Mouse (Mus musculus): ENCODE data around the gene Cabp1. TPM values are rescaled to one million over a fixed set of nuclear protein-coding genes. Genes with fewer than 3 reads are reported as not detected.

The Cabp1 gene
- polyA plus RNA-seq, 1 experiment from 2014 or later = 1.2 TPM

DNA sequence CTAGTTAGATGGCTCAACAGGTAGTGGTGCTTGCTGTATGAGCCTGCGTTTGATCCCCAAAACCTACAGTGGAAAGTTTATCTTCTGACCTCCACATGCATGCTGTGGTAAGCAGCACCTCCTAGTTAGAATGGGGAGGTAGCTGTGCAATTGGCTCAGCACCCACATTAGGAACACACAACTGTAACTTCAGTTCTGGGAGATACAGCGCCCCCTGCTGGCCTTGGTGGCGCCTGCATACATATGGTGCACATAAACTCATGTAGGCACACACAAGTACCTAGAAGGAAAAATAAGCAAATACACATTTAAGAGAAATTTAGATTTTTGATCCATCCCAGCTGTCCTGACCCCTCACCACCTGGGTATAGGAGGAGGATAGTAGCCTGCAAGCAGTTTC is 28.3 kb upstream of the Cabp1 start:
- Histone ChIP-seq H3K4me3 (replicated peaks; ENCODE audit: low read depth, low read length) (no peak overlapping the region), H3K27me3 (ENCODE audit: insufficient read depth, low read length) (no peaks in the 10 kb centered on the region), H3K9me3 (replicated peaks; ENCODE audit: low read length) (no peaks in the 10 kb centered on the region), H3K9ac (ENCODE audit: low read depth, low read length) (no peak overlapping the region), H3K4me1 (replicated peaks; ENCODE audit: insufficient read depth, low read length) (no peaks in the 10 kb centered on the region), H3K36me3 (ENCODE audit: insufficient read depth, low read length) (no peaks in the 10 kb centered on the region), H3K27ac (no peak overlapping the region), H3K4me2 (ENCODE audit: low read length) (no peak overlapping the region)
- TF ChIP-seq CTCF (IDR thresholded peaks at IDR 0.05; ENCODE audit: low read depth) = peak; percentile 34; the same call in 1 of the 2 replicates
- no peak for DNase-seq (ENCODE audit: low spot score)
- WGBS = 86% methylated on average over 3 of the region's 3 CpGs
- ATAC-seq (replicated peaks; ENCODE audit: low FRiP score, low read depth) = no peak

DNA sequence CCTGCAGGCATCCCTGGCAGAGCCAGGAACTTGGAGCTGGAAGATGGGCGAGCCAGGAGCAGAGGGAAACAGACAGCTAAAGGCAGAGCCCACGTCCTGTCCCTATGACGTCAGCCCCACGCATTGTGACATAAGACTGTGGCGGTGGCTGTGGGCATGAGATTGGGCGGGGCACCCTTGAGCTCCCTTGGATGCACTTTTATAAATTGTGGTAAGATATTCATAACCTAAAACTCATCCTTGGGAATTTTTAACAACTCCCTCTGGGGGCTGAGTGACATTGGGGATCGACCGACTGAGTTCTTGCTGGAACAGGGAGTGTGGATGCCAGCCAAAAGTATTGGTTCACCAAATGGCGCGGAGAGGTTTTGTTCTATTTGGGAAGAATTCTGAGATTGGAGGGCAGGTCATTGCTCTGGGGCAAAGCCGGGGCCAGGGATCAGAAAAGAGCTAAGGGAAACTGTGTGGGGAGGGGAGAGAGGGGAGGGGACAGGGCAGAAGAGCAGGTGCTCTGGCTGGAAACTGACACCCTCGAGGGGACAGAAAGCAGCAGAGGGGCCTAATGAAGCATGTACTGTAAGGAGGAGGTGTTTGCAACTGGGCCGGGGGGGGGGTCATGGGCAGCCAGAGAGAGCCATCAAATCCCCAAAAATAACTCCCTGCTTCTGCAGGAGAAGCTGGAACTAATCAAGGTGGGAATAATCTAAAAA is 26.9 kb upstream of the Cabp1 start:
- H3K4me3 ChIP-seq (replicated peaks; ENCODE audit: low read depth, low read length) = no peak overlapping the region
- ATAC-seq (replicated peaks; ENCODE audit: low FRiP score, low read depth) = no peak

DNA sequence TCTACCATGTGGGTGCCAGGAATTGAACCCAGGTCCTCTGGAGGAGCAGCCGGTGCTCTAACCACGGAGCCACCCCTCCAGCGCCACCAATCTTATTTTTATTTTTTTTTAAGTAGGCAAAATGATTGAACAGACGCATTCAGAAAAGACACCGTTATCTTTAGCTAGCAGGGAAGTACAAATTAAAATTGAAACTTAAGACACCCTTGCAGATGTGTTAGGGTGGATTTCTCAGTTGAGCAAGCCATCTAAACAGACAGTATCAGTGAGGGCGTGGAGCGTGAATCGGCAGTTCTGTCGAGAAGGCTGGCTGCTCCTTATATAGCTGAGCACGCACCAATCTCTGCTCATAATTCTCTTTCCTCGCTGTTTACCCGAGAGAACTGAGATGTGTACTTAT is 23.8 kb upstream of the Cabp1 start:
- H3K36me3 ChIP-seq (ENCODE audit: insufficient read depth, low read length) = no peaks in the 10 kb centered on the region
- no peak for ATAC-seq (replicated peaks; ENCODE audit: low FRiP score, low read depth)
- H3K27ac ChIP-seq = no peak overlapping the region
- DNase-seq (ENCODE audit: low spot score) = no peak
- no peak overlapping the region for H3K9ac ChIP-seq (ENCODE audit: low read depth, low read length)
- H3K27me3 ChIP-seq (ENCODE audit: insufficient read depth, low read length) = no peaks in the 10 kb centered on the region
- H3K4me1 ChIP-seq (replicated peaks; ENCODE audit: insufficient read depth, low read length) = no peaks in the 10 kb centered on the region
- TF ChIP-seq CTCF (IDR thresholded peaks at IDR 0.05; ENCODE audit: low read depth) = no peak
- no peaks in the 10 kb centered on the region for H3K9me3 ChIP-seq (replicated peaks; ENCODE audit: low read length)
- H3K4me2 ChIP-seq (ENCODE audit: low read length) = no peak overlapping the region
- H3K4me3 ChIP-seq (replicated peaks; ENCODE audit: low read depth, low read length) = no peak overlapping the region
- 75% methylated on average over 12 of the region's 12 CpGs for WGBS

More for the DNA sequence above, 26.9 kb upstream of the Cabp1 start:
- no peaks in the 10 kb centered on the region for H3K9me3 ChIP-seq (replicated peaks; ENCODE audit: low read length)
- H3K9ac ChIP-seq (ENCODE audit: low read depth, low read length) = no peak overlapping the region
- no peak overlapping the region for H3K4me2 ChIP-seq (ENCODE audit: low read length)
- H3K4me1 ChIP-seq (replicated peaks; ENCODE audit: insufficient read depth, low read length) = no peaks in the 10 kb centered on the region
- TF ChIP-seq CTCF (IDR thresholded peaks at IDR 0.05; ENCODE audit: low read depth) = no peak
- peak; percentile 50 for DNase-seq (ENCODE audit: low spot score)
- H3K27ac ChIP-seq = no peak overlapping the region
- WGBS = 29% methylated on average over 13 of the region's 13 CpGs
- H3K36me3 ChIP-seq (ENCODE audit: insufficient read depth, low read length) = no peaks in the 10 kb centered on the region
- H3K27me3 ChIP-seq (ENCODE audit: insufficient read depth, low read length) = no peaks in the 10 kb centered on the region

DNA sequence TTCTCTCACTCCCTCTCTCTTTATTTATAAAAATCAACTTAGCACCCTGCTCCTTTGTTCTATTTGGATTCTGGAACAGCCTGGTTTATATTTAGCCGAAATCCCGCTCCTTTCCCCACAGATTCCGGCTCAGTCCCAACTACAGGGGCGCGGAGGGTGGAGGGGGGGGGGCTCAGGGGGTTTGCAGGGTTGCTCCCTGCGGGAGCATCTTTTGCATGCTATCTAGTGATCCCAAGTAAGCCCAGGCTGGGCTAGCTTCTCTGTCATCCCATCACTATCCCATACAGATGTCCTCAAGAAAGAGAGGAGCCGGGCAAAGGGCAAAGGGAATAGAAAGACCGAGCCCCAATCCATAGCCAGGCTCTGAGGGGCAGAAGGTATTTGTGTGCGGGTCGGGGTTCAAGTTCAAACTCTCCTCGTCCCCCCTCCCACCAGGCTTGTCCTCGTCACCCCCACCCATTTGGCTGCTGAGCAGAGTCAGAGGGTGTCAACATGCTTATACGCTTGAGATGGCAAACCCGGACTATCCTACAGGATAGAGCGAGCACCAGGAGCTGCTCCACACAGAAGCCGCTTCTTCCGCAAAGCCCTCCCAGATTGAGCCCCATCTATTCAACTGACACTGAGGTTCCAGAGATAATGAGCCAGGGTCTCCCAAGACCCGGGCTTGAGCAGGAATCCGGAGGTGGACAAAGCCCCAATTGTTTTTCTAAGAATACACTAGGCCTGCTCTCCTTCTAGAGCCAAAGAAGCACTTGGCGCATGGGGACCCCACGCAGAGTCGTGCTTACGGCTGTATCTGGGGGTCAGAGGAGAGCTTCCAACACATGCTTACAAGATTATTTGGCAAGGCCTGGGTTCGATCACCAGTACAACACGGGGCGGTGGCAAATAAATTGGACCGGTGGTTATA is 21.3 kb upstream of the Cabp1 start:
- ATAC-seq (replicated peaks; ENCODE audit: low FRiP score, low read depth) = no peak
- H3K27ac ChIP-seq = no peak overlapping the region
- peak overlapping the region; percentile 28; the same call in 1 of the 2 replicates for H3K4me3 ChIP-seq (replicated peaks; ENCODE audit: low read depth, low read length)
- no peak for DNase-seq (ENCODE audit: low spot score)
- H3K4me1 ChIP-seq (replicated peaks; ENCODE audit: insufficient read depth, low read length) = no peaks in the 10 kb centered on the region
- H3K9ac ChIP-seq (ENCODE audit: low read depth, low read length) = peak overlapping the region; percentile 28; the same call in 1 of the 2 replicates
- 32% methylated on average over 27 of the region's 27 CpGs for WGBS
- H3K9me3 ChIP-seq (replicated peaks; ENCODE audit: low read length) = no peaks in the 10 kb centered on the region
- peak overlapping the region; percentile 69 for H3K4me2 ChIP-seq (ENCODE audit: low read length)
- no peak for TF ChIP-seq CTCF (IDR thresholded peaks at IDR 0.05; ENCODE audit: low read depth)
- H3K27me3 ChIP-seq (ENCODE audit: insufficient read depth, low read length) = no peaks in the 10 kb centered on the region
- no peaks in the 10 kb centered on the region for H3K36me3 ChIP-seq (ENCODE audit: insufficient read depth, low read length)

DNA sequence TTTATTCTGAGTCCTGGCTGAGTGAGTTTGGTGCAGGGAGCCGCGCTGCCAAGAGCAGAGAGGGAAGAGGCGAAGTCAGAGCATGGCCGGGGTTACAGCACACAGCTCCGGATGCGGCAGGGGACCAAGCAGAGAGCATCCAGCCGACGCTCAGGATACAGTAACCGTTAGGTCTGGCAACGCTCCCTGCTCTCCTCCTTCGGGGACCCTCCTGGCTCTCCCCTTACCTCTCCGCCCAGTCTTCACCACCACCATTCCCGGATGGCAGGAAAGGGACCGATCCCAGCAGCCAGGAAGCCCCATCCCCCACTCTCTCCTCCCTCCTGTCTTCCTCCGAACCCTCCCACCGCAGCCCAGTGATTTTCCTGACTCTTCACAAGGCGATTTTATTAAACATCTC is 20.7 kb upstream of the Cabp1 start:
- no peaks in the 10 kb centered on the region for H3K36me3 ChIP-seq (ENCODE audit: insufficient read depth, low read length)
- H3K9ac ChIP-seq (ENCODE audit: low read depth, low read length) = peak overlapping the region; percentile 28; the same call in 1 of the 2 replicates
- H3K4me3 ChIP-seq (replicated peaks; ENCODE audit: low read depth, low read length) = peak overlapping the region; percentile 28
- peak overlapping the region; percentile 69 for H3K4me2 ChIP-seq (ENCODE audit: low read length)
- ATAC-seq (replicated peaks; ENCODE audit: low FRiP score, low read depth) (no peak; the same call in 1 of the 2 replicates), DNase-seq (ENCODE audit: low spot score) (peak; percentile 58)
- no peaks in the 10 kb centered on the region for H3K4me1 ChIP-seq (replicated peaks; ENCODE audit: insufficient read depth, low read length)
- WGBS = under 1% methylated on average over 17 of the region's 17 CpGs
- no peaks in the 10 kb centered on the region for H3K27me3 ChIP-seq (ENCODE audit: insufficient read depth, low read length)
- H3K9me3 ChIP-seq (replicated peaks; ENCODE audit: low read length) = no peaks in the 10 kb centered on the region
- no peak overlapping the region for H3K27ac ChIP-seq
- no peak for TF ChIP-seq CTCF (IDR thresholded peaks at IDR 0.05; ENCODE audit: low read depth)

DNA sequence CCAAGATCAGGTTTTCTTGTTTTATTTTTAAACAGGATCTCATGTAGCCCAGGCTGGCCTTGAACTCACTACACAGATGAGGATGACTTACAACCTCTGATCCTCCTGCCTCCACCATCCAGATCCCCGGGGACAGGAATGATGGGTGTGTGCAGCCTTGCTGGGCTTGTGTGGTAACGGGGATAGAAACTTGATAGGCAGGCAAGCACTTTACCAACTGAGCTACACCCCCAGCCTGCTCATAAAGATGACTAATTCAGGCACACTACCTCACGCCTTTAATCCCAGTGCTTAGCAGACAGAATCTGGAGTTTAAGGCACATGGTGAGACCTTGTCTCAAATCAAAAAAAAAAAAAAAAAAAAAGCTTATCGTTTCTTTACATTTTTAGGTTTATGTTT is 18.7 kb upstream of the Cabp1 start:
- ATAC-seq (replicated peaks; ENCODE audit: low FRiP score, low read depth) = no peak

More for the DNA sequence above, 18.7 kb upstream of the Cabp1 start:
- no peak for DNase-seq (ENCODE audit: low spot score)
- H3K4me1 ChIP-seq (replicated peaks; ENCODE audit: insufficient read depth, low read length) = no peaks in the 10 kb centered on the region
- no peaks in the 10 kb centered on the region for H3K27me3 ChIP-seq (ENCODE audit: insufficient read depth, low read length)
- no peaks in the 10 kb centered on the region for H3K9me3 ChIP-seq (replicated peaks; ENCODE audit: low read length)
- H3K27ac ChIP-seq = no peak overlapping the region
- no peak for TF ChIP-seq CTCF (IDR thresholded peaks at IDR 0.05; ENCODE audit: low read depth)
- no peak overlapping the region for H3K4me2 ChIP-seq (ENCODE audit: low read length)
- no peak overlapping the region for H3K4me3 ChIP-seq (replicated peaks; ENCODE audit: low read depth, low read length)
- H3K36me3 ChIP-seq (ENCODE audit: insufficient read depth, low read length) = no peaks in the 10 kb centered on the region
- no peak overlapping the region for H3K9ac ChIP-seq (ENCODE audit: low read depth, low read length)
- 55% methylated on average over 4 of the region's 4 CpGs for WGBS

Data from kidney, postnatal 0 days (tissue).